Mouse (Mus musculus): ENCODE results near the gene Sumo3. TPM values are rescaled to one million over a fixed set of nuclear protein-coding genes. Genes with fewer than 3 reads are reported as not detected.

The Sumo3 gene
- polyA plus RNA-seq, 1 experiment from 2014 or later: 334 TPM

DNA sequence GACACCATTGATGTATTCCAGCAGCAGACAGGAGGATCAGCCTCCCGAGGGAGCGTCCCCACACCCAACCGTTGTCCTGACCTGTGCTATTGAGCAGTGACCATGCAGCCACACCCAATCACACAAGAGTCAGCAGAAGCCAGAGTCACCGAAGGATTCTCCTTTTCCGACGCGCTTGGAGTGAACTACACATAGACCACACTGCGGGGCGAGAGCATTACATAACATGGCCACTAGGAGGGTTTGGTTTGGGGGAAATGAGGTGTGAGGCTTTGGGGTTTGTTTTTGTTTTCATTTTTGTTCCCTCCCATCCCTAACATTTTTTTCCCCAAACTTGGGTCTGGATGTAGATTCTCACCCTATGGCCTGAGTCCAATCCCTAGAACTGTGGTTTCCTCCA is 10.3 kb downstream of the Sumo3 start:
- H3K36me3 ChIP-seq (ENCODE audit: control insufficient read depth, insufficient read depth, low read length): peaks cover 40% of the 10 kb centered on the region

DNA sequence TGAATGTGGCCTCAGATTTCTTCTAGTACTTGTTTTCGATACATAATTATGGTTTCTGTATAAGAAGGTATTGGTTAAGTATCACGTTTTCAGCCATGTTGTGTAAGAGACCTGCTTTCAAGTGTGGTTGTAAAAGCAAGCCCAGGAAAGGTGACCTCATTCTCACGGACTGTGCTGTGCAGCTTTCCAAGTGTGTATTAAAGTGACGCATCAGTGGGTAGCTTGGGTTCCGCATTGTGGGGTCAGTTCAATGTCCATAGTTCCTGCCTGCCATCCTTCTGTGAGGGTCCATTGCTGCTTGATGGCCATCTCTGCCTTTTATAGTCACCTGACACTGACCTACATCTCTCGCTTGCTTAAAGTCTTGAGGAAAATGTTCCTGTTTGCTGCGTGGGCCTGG is 11.0 kb downstream of the Sumo3 start:
- Histone ChIP-seq H3K4me1 (ENCODE audit: control insufficient read depth, insufficient read depth, low read depth, low read length) (peaks cover 4% of the 10 kb centered on the region; the same call in 1 of the 2 replicates), H3K9ac (ENCODE audit: low read depth, low read length) (no peak overlapping the region), H3K4me3 (ENCODE audit: low read length) (no peak overlapping the region), H3K27ac (ENCODE audit: low read depth, low read length) (no peak overlapping the region), H3K9me3 (ENCODE audit: control insufficient read depth, low read length) (no peaks in the 10 kb centered on the region), H3K27me3 (replicated peaks; ENCODE audit: control insufficient read depth, insufficient read depth, low read length) (no peaks in the 10 kb centered on the region), H3K4me2 (ENCODE audit: low read length) (no peak overlapping the region), H3K36me3 (ENCODE audit: control insufficient read depth, insufficient read depth, low read length) (peaks cover 37% of the 10 kb centered on the region)
- ATAC-seq: no peak
- 96% methylated on average over 7 of the region's 7 CpGs for WGBS

More for the DNA sequence above, 10.3 kb downstream of the Sumo3 start:
- Histone ChIP-seq H3K9me3 (ENCODE audit: control insufficient read depth, low read length) (no peaks in the 10 kb centered on the region), H3K4me1 (ENCODE audit: control insufficient read depth, insufficient read depth, low read depth, low read length) (no peaks in the 10 kb centered on the region), H3K27ac (ENCODE audit: low read depth, low read length) (no peak overlapping the region), H3K4me2 (ENCODE audit: low read length) (no peak overlapping the region), H3K9ac (ENCODE audit: low read depth, low read length) (no peak overlapping the region), H3K27me3 (replicated peaks; ENCODE audit: control insufficient read depth, insufficient read depth, low read length) (no peaks in the 10 kb centered on the region), H3K4me3 (ENCODE audit: low read length) (no peak overlapping the region)
- no peak for ATAC-seq
- 94% methylated on average over 9 of the region's 9 CpGs for whole genome bisulfite sequencing

DNA sequence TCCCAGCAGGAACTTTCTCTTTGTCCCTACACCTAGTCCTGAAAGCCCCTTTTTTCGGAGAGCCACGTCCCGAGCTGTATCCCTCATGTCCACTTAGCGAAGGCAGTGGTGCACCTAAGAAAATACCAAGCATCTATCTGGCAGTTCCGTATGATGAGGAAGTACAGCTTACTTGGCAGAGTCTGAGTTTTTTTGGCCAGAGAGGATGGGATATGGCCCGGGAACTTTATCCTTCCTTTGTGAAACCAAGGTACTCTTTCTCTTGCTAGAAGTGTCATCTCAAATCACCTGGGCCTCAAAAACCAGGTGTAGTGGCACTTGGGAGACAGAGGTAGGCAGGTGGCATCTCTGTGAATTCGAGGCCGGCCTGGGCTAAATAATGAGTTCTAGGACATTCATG is 15.6 kb downstream of the Sumo3 start:
- Histone ChIP-seq H3K27ac (ENCODE audit: low read depth, low read length) (peak overlapping the region; percentile 89), H3K9ac (ENCODE audit: low read depth, low read length) (peak overlapping the region; percentile 95), H3K27me3 (replicated peaks; ENCODE audit: control insufficient read depth, insufficient read depth, low read length) (no peaks in the 10 kb centered on the region), H3K36me3 (ENCODE audit: control insufficient read depth, insufficient read depth, low read length) (peaks cover 18% of the 10 kb centered on the region), H3K9me3 (ENCODE audit: control insufficient read depth, low read length) (no peaks in the 10 kb centered on the region), H3K4me1 (ENCODE audit: control insufficient read depth, insufficient read depth, low read depth, low read length) (peaks cover 29% of the 10 kb centered on the region), H3K4me2 (ENCODE audit: low read length) (peak overlapping the region; percentile 79), H3K4me3 (ENCODE audit: low read length) (peak overlapping the region; percentile 96)
- ATAC-seq: no peak
- 77% methylated on average over 8 of the region's 8 CpGs for WGBS

DNA sequence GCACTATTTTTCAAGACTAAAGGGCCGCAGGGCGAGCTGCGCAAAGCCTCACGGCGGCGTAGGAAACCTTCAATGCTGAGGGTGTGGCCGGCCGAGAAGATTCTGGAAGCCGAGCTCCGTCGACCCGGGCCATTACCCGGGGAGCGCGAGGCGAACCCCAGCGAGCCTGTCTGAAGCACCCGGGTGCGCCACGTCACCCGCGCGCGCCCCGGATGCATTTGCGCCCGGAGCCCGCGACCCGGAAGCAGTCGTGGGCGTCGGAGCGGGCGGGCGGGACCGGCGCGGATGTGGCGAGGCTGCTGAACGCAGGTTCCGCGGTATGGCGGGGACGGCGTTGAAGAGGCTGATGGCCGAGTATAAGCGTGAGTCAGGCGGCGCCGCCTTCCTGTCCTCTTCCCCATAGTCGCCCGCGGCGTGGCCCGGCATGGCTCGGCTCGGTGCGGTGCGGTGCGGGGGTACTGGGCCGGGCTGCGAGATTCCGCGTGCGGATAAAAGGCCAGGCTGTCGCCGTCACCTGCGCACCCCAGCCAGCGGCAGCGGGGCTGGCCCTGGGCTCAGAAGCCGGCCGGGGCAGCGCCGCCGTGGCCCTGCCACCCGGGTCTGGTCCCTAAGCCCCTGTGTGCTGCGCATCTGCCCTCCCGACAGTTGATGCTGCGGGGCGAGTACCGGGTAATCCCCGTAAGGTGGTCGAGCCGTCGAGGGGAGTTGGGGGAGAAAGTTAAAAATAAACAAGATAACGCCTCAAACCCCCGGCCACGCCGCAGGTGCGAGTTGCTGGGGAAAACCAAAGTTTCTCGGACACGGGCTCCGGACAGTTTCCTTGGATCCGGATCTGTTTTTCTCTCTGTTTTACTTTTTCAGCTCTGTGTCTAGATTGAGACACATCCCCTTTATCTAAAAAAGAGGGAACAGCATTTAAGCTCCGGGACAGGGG is 16.4 kb downstream of the Sumo3 start, which contains the start of gene Ube2g2:
Ube2g2 (plus strand) TSS at position 221 of the 934 bp plus-strand sequence.
- peak within 1 kb of the TSS; percentile 89 for H3K27ac ChIP-seq (ENCODE audit: low read depth, low read length)
- peak within 1 kb of the TSS; percentile 95 for H3K9ac ChIP-seq (ENCODE audit: low read depth, low read length)
- H3K27me3 ChIP-seq (replicated peaks; ENCODE audit: control insufficient read depth, insufficient read depth, low read length): no peaks in the 10 kb centered on the region
- H3K9me3 ChIP-seq (ENCODE audit: control insufficient read depth, low read length): no peaks in the 10 kb centered on the region
- peak within 1 kb of the TSS; percentile 96 for H3K4me3 ChIP-seq (ENCODE audit: low read length)
- H3K36me3 ChIP-seq (ENCODE audit: control insufficient read depth, insufficient read depth, low read length): peaks cover 11% of the 10 kb centered on the region
- H3K4me2 ChIP-seq (ENCODE audit: low read length): peak within 1 kb of the TSS; percentile 79
- peaks cover 29% of the 10 kb centered on the region for H3K4me1 ChIP-seq (ENCODE audit: control insufficient read depth, insufficient read depth, low read depth, low read length)
- peak; percentile 94 for ATAC-seq
- 1% methylated on average over 92 of the region's 96 CpGs for WGBS

DNA sequence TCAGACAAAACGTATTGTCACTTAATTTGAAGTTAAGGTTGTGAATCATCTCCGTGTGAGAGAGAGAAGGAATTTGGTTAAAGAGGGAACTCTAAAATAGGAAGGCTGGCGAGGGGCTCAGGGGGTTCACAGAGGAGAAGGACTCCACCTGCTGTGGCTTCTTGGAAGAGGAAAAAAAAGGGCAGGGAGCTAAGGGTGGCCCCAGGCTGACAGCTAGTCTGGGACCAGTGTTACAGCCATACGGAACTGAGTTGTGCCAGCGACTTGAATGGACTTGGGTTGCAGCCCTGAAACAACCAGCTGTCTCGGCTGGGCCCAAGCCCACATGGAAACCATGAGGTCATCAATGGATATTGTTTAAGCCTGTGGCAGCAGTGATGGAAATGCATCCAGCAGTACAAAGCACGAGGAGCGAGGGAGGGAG is 17.2 kb downstream of the Sumo3 start:
- Histone ChIP-seq H3K9ac (ENCODE audit: low read depth, low read length) (peak overlapping the region; percentile 95), H3K9me3 (ENCODE audit: control insufficient read depth, low read length) (no peaks in the 10 kb centered on the region), H3K4me3 (ENCODE audit: low read length) (peak overlapping the region; percentile 96), H3K36me3 (ENCODE audit: control insufficient read depth, insufficient read depth, low read length) (peaks cover 4% of the 10 kb centered on the region), H3K27me3 (replicated peaks; ENCODE audit: control insufficient read depth, insufficient read depth, low read length) (no peaks in the 10 kb centered on the region), H3K4me2 (ENCODE audit: low read length) (peak overlapping the region; percentile 79), H3K4me1 (ENCODE audit: control insufficient read depth, insufficient read depth, low read depth, low read length) (peaks cover 29% of the 10 kb centered on the region), H3K27ac (ENCODE audit: low read depth, low read length) (peak overlapping the region; percentile 49)
- peak; percentile 59 for ATAC-seq
- 2% methylated on average over 8 of the region's 8 CpGs for WGBS

DNA sequence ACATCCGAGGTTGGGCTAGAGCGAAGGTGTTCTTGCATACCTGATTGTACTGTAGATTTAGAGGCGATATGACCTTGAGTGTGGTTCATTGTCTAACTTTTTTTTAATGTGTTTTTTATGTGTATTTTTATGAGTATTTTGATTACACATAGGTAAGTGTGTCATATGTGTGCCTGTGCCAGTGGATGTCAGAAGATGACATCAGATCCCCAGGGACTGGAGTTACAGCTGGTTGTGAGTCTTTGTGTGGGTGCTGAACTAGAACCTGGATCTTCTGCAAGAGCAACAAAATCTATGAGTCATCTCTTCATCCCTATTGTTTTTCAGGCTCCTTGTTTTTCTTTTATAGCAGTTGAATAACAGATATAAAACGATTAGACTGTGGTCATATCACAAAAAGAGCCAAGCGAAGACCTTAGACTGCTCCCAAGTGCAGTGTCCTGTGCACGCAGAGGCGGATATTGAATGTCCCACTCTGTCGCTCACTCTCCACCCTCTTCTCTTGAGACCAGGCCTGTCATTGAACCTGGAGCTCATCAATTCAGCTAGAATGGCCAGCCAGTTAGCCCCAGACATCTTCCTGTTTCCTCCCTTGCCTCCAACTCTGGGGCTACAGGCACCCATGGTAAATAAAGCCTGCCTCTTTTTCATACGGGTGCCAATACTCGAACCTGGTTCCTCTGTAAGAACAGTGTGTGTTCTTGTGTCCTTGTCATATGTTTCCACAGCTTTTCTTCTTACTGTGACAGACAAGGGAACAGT is 17.9 kb downstream of the Sumo3 start:
- Histone ChIP-seq H3K4me1 (ENCODE audit: control insufficient read depth, insufficient read depth, low read depth, low read length) (peaks cover 29% of the 10 kb centered on the region), H3K4me3 (ENCODE audit: low read length) (peak overlapping the region; percentile 96; the same call in 1 of the 2 replicates), H3K36me3 (ENCODE audit: control insufficient read depth, insufficient read depth, low read length) (no peaks in the 10 kb centered on the region), H3K27me3 (replicated peaks; ENCODE audit: control insufficient read depth, insufficient read depth, low read length) (no peaks in the 10 kb centered on the region), H3K9ac (ENCODE audit: low read depth, low read length) (no peak overlapping the region), H3K9me3 (ENCODE audit: control insufficient read depth, low read length) (no peaks in the 10 kb centered on the region), H3K27ac (ENCODE audit: low read depth, low read length) (no peak overlapping the region), H3K4me2 (ENCODE audit: low read length) (peak overlapping the region; percentile 79)
- 89% methylated on average over 10 of the region's 10 CpGs for WGBS
- no peak for ATAC-seq

DNA sequence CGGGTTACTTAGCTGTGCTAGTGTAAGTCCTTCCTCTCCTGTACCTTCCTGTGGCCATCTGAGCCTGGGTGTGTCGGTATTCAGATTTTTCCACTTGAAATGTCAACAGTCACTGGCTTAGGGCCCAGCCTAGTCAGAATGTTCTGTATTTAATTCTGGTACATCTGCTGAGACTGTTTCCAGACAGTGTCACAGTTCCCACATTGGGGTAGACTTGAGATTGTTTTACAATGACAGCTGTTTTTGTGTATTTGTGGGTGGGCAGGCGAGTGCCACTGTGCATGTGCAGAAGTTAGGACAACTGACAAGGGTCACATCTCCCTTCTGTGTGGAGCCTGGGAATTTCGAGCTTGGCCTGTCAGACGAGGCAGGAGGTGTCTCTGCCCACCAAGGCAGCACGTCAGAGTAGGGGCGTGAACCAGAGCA is 18.7 kb downstream of the Sumo3 start:
- ATAC-seq: no peak
- Histone ChIP-seq H3K4me3 (ENCODE audit: low read length) (no peak overlapping the region), H3K27me3 (replicated peaks; ENCODE audit: control insufficient read depth, insufficient read depth, low read length) (no peaks in the 10 kb centered on the region), H3K9me3 (ENCODE audit: control insufficient read depth, low read length) (no peaks in the 10 kb centered on the region), H3K9ac (ENCODE audit: low read depth, low read length) (no peak overlapping the region), H3K4me1 (ENCODE audit: control insufficient read depth, insufficient read depth, low read depth, low read length) (peaks cover 29% of the 10 kb centered on the region), H3K4me2 (ENCODE audit: low read length) (no peak overlapping the region), H3K36me3 (ENCODE audit: control insufficient read depth, insufficient read depth, low read length) (no peaks in the 10 kb centered on the region), H3K27ac (ENCODE audit: low read depth, low read length) (no peak overlapping the region)
- WGBS: 62% methylated on average over 7 of the region's 7 CpGs

DNA sequence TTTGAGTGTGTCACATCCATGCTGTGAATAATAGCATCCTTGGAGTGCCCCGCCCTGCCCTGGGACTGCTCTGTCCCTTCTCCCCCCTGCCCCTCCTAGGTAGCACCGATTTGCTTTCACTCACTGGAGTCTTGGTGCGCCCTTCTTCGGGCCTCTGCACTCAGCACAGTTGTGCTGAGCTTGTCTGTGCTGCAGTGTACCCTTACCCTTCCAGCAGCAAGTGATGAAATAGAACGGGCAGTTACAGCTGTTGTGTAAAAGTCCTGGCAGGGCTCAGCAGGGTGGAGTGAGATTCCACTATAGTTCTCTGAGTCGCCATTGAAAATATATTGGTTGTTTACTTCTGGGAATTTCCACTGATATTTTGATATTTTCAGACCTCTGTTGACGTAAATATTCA is 20.1 kb downstream of the Sumo3 start:
- Histone ChIP-seq H3K27me3 (replicated peaks; ENCODE audit: control insufficient read depth, insufficient read depth, low read length) (no peaks in the 10 kb centered on the region), H3K9me3 (ENCODE audit: control insufficient read depth, low read length) (no peaks in the 10 kb centered on the region), H3K27ac (ENCODE audit: low read depth, low read length) (no peak overlapping the region), H3K36me3 (ENCODE audit: control insufficient read depth, insufficient read depth, low read length) (no peaks in the 10 kb centered on the region; the same call in 1 of the 2 replicates), H3K4me2 (ENCODE audit: low read length) (no peak overlapping the region), H3K4me1 (ENCODE audit: control insufficient read depth, insufficient read depth, low read depth, low read length) (peaks cover 29% of the 10 kb centered on the region), H3K9ac (ENCODE audit: low read depth, low read length) (no peak overlapping the region), H3K4me3 (ENCODE audit: low read length) (no peak overlapping the region)
- WGBS: 83% methylated on average over 7 of the region's 7 CpGs
- ATAC-seq: no peak

DNA sequence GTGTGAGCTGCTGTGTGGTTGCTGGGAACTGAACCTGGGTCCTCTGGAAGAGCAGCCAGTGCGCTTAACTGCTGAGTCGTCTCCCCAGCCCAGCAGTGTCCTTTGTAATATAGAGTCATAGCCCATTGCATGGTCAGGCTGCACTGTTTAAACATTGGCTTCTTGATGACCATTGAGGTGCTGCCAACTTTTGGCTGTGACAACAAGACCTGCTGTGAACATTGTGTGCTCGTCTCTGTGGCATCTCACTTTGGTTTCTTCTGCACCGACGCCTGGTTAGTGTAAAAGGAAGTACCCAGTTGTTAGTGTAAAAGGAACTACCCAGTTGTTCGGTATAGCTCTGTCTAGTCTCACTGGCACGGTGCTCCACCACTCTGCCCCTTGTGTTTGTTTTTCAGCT is 20.7 kb downstream of the Sumo3 start:
- H3K9me3 ChIP-seq (ENCODE audit: control insufficient read depth, low read length): no peaks in the 10 kb centered on the region
- H3K4me3 ChIP-seq (ENCODE audit: low read length): no peak overlapping the region
- H3K4me2 ChIP-seq (ENCODE audit: low read length): no peak overlapping the region
- ATAC-seq: no peak
- H3K4me1 ChIP-seq (ENCODE audit: control insufficient read depth, insufficient read depth, low read depth, low read length): peaks cover 27% of the 10 kb centered on the region
- H3K27me3 ChIP-seq (replicated peaks; ENCODE audit: control insufficient read depth, insufficient read depth, low read length): no peaks in the 10 kb centered on the region
- 59% methylated on average over 7 of the region's 7 CpGs for WGBS
- no peak overlapping the region for H3K9ac ChIP-seq (ENCODE audit: low read depth, low read length)
- peaks cover 3% of the 10 kb centered on the region for H3K36me3 ChIP-seq (ENCODE audit: control insufficient read depth, insufficient read depth, low read length)
- no peak overlapping the region for H3K27ac ChIP-seq (ENCODE audit: low read depth, low read length)
